Mouse (Mus musculus): ENCODE results near the gene Gm4869. TPM values are rescaled to one million over a fixed set of nuclear protein-coding genes. Genes with fewer than 3 reads are reported as not detected.
"Not testable (repeated sequence)": the region's sequence is repeated elsewhere in the genome, so short reads cannot be mapped to it uniquely, and the experiment has no call there.

Gm4869 gene
- total RNA-seq (2015) (not detected in 2 replicates), total RNA-seq (2017) (not detected in 2 replicates)

- no peak for ATAC-seq (replicated peaks; ENCODE audit: poor library complexity)
Observed at GRCm38 (mm10) chr5:140445345-140445744, at the start of gene Gm4869. TSS of gene Gm4869 (plus strand) at chr5:140445645.

GRCm38 (mm10) chr5:140396166-140396940, 49.1 kb upstream of the Gm4869 start:
- peak; percentile 86 for ATAC-seq (replicated peaks; ENCODE audit: poor library complexity)

GRCm38 (mm10) chr5:140402640-140403270, 42.7 kb upstream of the Gm4869 start:
- no peak for ATAC-seq (replicated peaks; ENCODE audit: poor library complexity)

GRCm38 (mm10) chr5:140405126-140405525, 40.3 kb upstream of the Gm4869 start:
- ATAC-seq (replicated peaks; ENCODE audit: poor library complexity) = no peak

GRCm38 (mm10) chr5:140406666-140407065, 38.8 kb upstream of the Gm4869 start:
- no peak for ATAC-seq (replicated peaks; ENCODE audit: poor library complexity)

GRCm38 (mm10) chr5:140408801-140409200, 36.6 kb upstream of the Gm4869 start:
- no peak for ATAC-seq (replicated peaks; ENCODE audit: poor library complexity)

- ATAC-seq (replicated peaks; ENCODE audit: poor library complexity) = peak; percentile 99
Observed at GRCm38 (mm10) chr5:140411339-140411738, 34.1 kb upstream of the Gm4869 start.

GRCm38 (mm10) chr5:140414647-140415046, 30.8 kb upstream of the Gm4869 start:
- no peak for ATAC-seq (replicated peaks; ENCODE audit: poor library complexity)

- ATAC-seq (replicated peaks; ENCODE audit: poor library complexity) = peak; percentile 10
Observed at GRCm38 (mm10) chr5:140418106-140418488, 27.3 kb upstream of the Gm4869 start.

- peak; percentile 87 for ATAC-seq (replicated peaks; ENCODE audit: poor library complexity)
Observed at GRCm38 (mm10) chr5:140418489-140419441, 26.7 kb upstream of the Gm4869 start, which contains the start of gene Eif3b. TSS of gene Eif3b (plus strand) at chr5:140419328.

- ATAC-seq (replicated peaks; ENCODE audit: poor library complexity) = peak; percentile 22; the same call in 1 of the 2 replicates
Observed at GRCm38 (mm10) chr5:140419442-140420080, 25.9 kb upstream of the Gm4869 start.

GRCm38 (mm10) chr5:140420616-140421015, 24.8 kb upstream of the Gm4869 start:
- no peak; the same call in 1 of the 2 replicates for ATAC-seq (replicated peaks; ENCODE audit: poor library complexity)

- ATAC-seq (replicated peaks; ENCODE audit: poor library complexity) = no peak
Observed at GRCm38 (mm10) chr5:140425016-140425783, 20.2 kb upstream of the Gm4869 start.

- not testable (repeated sequence) for ATAC-seq (replicated peaks; ENCODE audit: poor library complexity)
Observed at GRCm38 (mm10) chr5:140439117-140439516, 6.3 kb upstream of the Gm4869 start.

- ATAC-seq (replicated peaks; ENCODE audit: poor library complexity) = no peak
Observed at GRCm38 (mm10) chr5:140441406-140441805, 4.0 kb upstream of the Gm4869 start.

- ATAC-seq (replicated peaks; ENCODE audit: poor library complexity) = no peak
Observed at GRCm38 (mm10) chr5:140444012-140444411, 1.4 kb upstream of the Gm4869 start.

GRCm38 (mm10) chr5:140446054-140446453, 609 bp downstream of the Gm4869 start:
- ATAC-seq (replicated peaks; ENCODE audit: poor library complexity) = no peak

- ATAC-seq (replicated peaks; ENCODE audit: poor library complexity) = no peak
Observed at GRCm38 (mm10) chr5:140454488-140454887, 9.0 kb downstream of the Gm4869 start.

GRCm38 (mm10) chr5:140455466-140455865, 10.0 kb downstream of the Gm4869 start:
- no peak for ATAC-seq (replicated peaks; ENCODE audit: poor library complexity)

GRCm38 (mm10) chr5:140461476-140461875, 16.0 kb downstream of the Gm4869 start:
- no peak for ATAC-seq (replicated peaks; ENCODE audit: poor library complexity)
